Mouse (Mus musculus) hindbrain, embryonic 12.5 days (tissue): ENCODE measurements around the gene Zfp646. TPM values are rescaled to one million over a fixed set of nuclear protein-coding genes. Genes with fewer than 3 reads are reported as not detected.

ENCODE experiments used
- ATAC-seq: fragments of 200-750 bp; cut with Nextera tagmentation; 2 replicates; pipeline ENCODE4 v1.8.0; 2017; ENCODE audit warnings: moderate TSS enrichment; ENCODE audit not compliant: low FRiP score
- H3K27ac ChIP-seq: fragments of 300-500 bp; sonication (generic); 2 replicates; pipeline ENCODE4 v1.5.1; 2016; ENCODE audit warnings: mild to moderate bottlenecking
- H3K27me3 ChIP-seq: fragments of 300-500 bp; sonication (generic); 2 replicates; pipeline ENCODE4 v1.6.1; 2016; ENCODE audit warnings: mild to moderate bottlenecking
- H3K36me3 ChIP-seq: fragments of 300-500 bp; sonication (generic); 2 replicates; pipeline ENCODE4 v1.6.1; 2016; ENCODE audit warnings: mild to moderate bottlenecking
- H3K4me1 ChIP-seq: fragments of 300-500 bp; sonication (generic); 2 replicates; pipeline ENCODE4 v1.6.1; 2016
- H3K4me2 ChIP-seq: fragments of 300-500 bp; sonication (generic); replicated peaks from 2 replicates; pipeline ENCODE4 v1.6.1; 2016; ENCODE audit warnings: mild to moderate bottlenecking
- H3K4me3 ChIP-seq: fragments of 300-500 bp; sonication (generic); 2 replicates; pipeline ENCODE4 v1.5.1; 2016; ENCODE audit warnings: mild to moderate bottlenecking
- H3K9ac ChIP-seq: fragments of 300-500 bp; sonication (generic); 2 replicates; pipeline ENCODE4 v1.6.1; 2016; ENCODE audit warnings: mild to moderate bottlenecking, moderate library complexity
- H3K9me3 ChIP-seq: fragments of 300-500 bp; sonication (generic); replicated peaks from 2 replicates; pipeline ENCODE4 v1.6.1; 2016; ENCODE audit warnings: mild to moderate bottlenecking
- WGBS: fragments of 180-500 bp; shearing (Covaris S2); methylation state at CpG from one replicate; pipeline ENCODE4 v1.1.7; 2016; 5-methylcytosine and 5-hydroxymethylcytosine counted together
- polyA plus RNA-seq: library from polyadenylated mRNA; unstranded; fragments of >200 nt; fragmentation: Nextera tagmentation; extraction: Ambion mirVana; gene quantifications from 2 replicates; pipeline ENCODE4 v1.2.1, GENCODE M21; 2016

Zfp646 gene
- polyA plus RNA-seq, 1 experiment from 2014 or later = 20.9 TPM

DNA sequence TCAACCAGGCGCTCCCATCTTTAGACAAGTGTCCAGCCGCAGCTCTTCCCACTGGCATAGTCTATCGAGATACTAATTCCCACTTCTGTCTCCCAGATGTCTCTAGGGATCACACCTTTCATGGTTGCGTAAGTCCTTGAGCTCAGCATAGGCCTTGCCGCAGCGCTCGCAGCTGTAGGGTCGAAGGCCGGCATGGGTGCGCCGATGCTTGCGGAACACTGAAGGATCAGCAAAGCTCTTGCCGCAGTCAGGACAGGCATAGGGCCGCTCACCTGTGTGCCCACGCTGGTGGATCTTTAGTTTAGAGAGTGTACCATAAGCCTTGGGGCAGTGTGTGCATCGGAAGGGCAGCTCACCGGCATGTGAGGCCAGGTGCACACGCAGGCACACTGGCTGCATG is 8.4 kb upstream of the Zfp646 start:
- Histone ChIP-seq H3K9me3 (no peaks in the 10 kb centered on the region), H3K36me3 (peaks cover 59% of the 10 kb centered on the region), H3K4me1 (no peaks in the 10 kb centered on the region), H3K27ac (no peak overlapping the region), H3K27me3 (no peaks in the 10 kb centered on the region), H3K4me2 (no peak overlapping the region), H3K4me3 (no peak overlapping the region), H3K9ac (no peak overlapping the region)
- WGBS = 96% methylated on average over 18 of the region's 18 CpGs
- no peak for ATAC-seq

- ATAC-seq = no peak
Measured at GRCm38 (mm10) chr7:127869149-127869810, 6.7 kb upstream of the Zfp646 start.

GRCm38 (mm10) chr7:127870136-127870821 is 5.7 kb upstream of the Zfp646 start:
- H3K36me3 ChIP-seq = peaks cover 47% of the 10 kb centered on the region
- ATAC-seq = no peak
- H3K4me1 ChIP-seq = peaks cover 18% of the 10 kb centered on the region
- WGBS = 81% methylated on average over 5 of the region's 5 CpGs
- no peaks in the 10 kb centered on the region for H3K9me3 ChIP-seq
- no peak overlapping the region for H3K4me3 ChIP-seq
- no peak overlapping the region for H3K9ac ChIP-seq
- H3K4me2 ChIP-seq = no peak overlapping the region
- H3K27me3 ChIP-seq = no peaks in the 10 kb centered on the region
- H3K27ac ChIP-seq = no peak overlapping the region

More at GRCm38 (mm10) chr7:127869149-127869810, 6.7 kb upstream of the Zfp646 start:
- Histone ChIP-seq H3K4me2 (no peak overlapping the region), H3K27me3 (no peaks in the 10 kb centered on the region), H3K27ac (0 out of 2 replicates have a peak overlapping the region, but pooled peaks have one; percentile 12), H3K36me3 (peaks cover 57% of the 10 kb centered on the region), H3K9me3 (no peaks in the 10 kb centered on the region), H3K4me1 (peaks cover 14% of the 10 kb centered on the region), H3K4me3 (no peak overlapping the region), H3K9ac (no peak overlapping the region)
- 87% methylated on average over 3 of the region's 3 CpGs for WGBS

- ATAC-seq = peak; percentile 51
- Histone ChIP-seq H3K36me3 (peaks cover 36% of the 10 kb centered on the region), H3K4me3 (peak overlapping the region; percentile 81), H3K4me1 (peaks cover 31% of the 10 kb centered on the region), H3K27ac (peak overlapping the region; percentile 96), H3K27me3 (no peaks in the 10 kb centered on the region), H3K4me2 (peak overlapping the region; percentile 86), H3K9ac (peak overlapping the region; percentile 96), H3K9me3 (no peaks in the 10 kb centered on the region)
- 5% methylated on average over 20 of the region's 20 CpGs for WGBS
Measured at GRCm38 (mm10) chr7:127874812-127875626, 1.0 kb upstream of the Zfp646 start.

DNA sequence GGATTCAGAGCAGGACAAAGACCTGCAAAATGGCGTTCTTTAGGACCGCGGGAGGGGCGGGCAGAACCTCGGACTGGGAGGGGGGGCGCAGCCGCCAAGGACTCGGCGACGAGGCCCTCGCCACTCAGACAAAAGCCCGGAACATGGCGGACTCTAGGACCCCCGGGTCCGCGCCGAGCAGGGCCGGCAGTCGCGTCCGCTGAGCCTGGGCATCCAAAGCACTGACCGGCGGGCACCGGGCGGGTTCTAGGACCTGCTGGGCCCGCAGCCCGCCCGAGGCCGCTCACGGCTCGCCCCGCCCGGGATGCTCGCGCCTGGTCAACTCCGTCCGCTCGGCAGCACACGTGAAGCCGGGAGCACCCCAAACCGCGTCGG is 407 bp upstream of the Zfp646 start:
- Histone ChIP-seq H3K36me3 (peaks cover 39% of the 10 kb centered on the region), H3K9ac (peak overlapping the region; percentile 96)
- WGBS = under 1% methylated on average over 39 of the region's 43 CpGs

DNA sequence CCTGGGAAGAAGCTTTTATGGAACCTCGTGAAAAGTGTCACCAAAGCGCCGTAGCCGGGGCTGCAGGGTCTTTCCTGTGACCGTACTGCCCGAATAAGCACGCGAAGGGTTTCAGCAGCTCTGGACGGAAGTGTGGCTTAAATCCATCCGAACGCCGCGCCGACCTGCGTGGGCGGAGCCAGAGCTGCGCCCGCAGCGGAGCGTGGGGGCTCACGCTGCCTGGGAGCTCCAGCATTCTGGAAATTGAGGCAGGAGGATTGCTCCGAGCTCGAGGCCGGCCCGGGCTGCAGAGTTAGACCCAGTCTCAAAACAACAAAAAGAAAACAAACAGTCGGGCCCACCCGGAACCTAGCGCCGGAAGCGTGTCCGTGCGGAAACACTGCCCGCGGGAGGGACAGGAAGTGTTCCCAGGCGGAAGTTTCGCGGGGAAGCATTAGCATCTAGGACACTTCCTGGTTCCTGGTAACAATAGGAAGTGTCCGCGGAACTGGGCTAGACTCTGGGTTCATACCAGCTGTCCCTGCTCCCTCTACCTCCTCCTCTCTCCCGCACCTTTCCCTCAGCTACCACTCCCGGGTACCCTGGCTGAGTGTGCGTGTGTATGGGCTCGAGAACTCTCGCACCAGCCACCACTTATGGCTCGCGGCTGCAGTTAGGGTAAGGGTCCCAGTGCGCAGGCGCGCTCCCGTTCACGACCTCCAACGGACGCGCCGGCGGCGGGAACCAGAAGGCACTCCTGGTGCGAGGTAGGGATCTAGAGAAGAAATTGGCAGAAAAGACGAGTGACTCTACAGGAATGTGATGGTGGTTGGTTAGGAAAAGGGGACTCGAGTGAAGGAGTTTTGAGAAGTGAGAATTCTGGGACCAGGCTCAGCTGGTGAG is 687 bp downstream of the Zfp646 start, which contains the start of gene Zfp668:
Gene Zfp668 (minus strand): TSS at position 362 of the 882 bp plus-strand sequence.
- no peaks in the 10 kb centered on the region for H3K9me3 ChIP-seq
- under 1% methylated on average over 60 of the region's 60 CpGs for WGBS
- peaks cover 46% of the 10 kb centered on the region for H3K36me3 ChIP-seq
- H3K4me1 ChIP-seq = peaks cover 31% of the 10 kb centered on the region
- H3K9ac ChIP-seq = peak within 1 kb of the TSS; percentile 96
- H3K27me3 ChIP-seq = no peaks in the 10 kb centered on the region
- peak within 1 kb of the TSS; percentile 96 for H3K27ac ChIP-seq
- ATAC-seq = peak; percentile 61
- peak within 1 kb of the TSS; percentile 81 for H3K4me3 ChIP-seq
- H3K4me2 ChIP-seq = peak within 1 kb of the TSS; percentile 86

More for the DNA sequence above, 407 bp upstream of the Zfp646 start:
- H3K4me2 ChIP-seq = peak overlapping the region; percentile 86
- H3K27me3 ChIP-seq = no peaks in the 10 kb centered on the region
- peaks cover 31% of the 10 kb centered on the region for H3K4me1 ChIP-seq
- peak; percentile 96 for ATAC-seq
- H3K27ac ChIP-seq = peak overlapping the region; percentile 96
- peak overlapping the region; percentile 81 for H3K4me3 ChIP-seq
- no peaks in the 10 kb centered on the region for H3K9me3 ChIP-seq

DNA sequence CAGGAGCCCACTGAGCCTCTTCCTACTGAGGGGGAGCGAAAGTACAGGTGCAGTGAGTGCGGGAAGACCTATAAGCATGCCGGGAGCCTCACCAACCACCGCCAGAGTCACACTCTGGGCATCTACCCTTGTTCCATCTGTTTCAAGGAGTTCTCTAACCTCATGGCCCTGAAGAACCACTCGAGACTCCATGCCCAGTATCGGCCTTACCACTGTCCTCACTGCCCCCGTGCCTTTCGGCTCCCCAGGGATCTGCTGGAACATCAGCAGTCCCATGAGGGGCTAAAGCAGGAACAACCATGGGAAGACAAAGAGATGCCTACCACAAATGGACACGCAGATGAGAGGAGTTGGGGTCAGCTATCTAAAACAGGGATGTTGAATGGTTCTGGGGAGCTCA is 3.3 kb downstream of the Zfp646 start:
- Histone ChIP-seq H3K36me3 (peaks cover 65% of the 10 kb centered on the region), H3K4me3 (no peak overlapping the region), H3K4me1 (peaks cover 26% of the 10 kb centered on the region), H3K9me3 (no peaks in the 10 kb centered on the region), H3K9ac (no peak overlapping the region), H3K27me3 (no peaks in the 10 kb centered on the region), H3K27ac (no peak overlapping the region), H3K4me2 (no peak overlapping the region)
- WGBS = 96% methylated on average over 9 of the region's 9 CpGs
- no peak for ATAC-seq

DNA sequence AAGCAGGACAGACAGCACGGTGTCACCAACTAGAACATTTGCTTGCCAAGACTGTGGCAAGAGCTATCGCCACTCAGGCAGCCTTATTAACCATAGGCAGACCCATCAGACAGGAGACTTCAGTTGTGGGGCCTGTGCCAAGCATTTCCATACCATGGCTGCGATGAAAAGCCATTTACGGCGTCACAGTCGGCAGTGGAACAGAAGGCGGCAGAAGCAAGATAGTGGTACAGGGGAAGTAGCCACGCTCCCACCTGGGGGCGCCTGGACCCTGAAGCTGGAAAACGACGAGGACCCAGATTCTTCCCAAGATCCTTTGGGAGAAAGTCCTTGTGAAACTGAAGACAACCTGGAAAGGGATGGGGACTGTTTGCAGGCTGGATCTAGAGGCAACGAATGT is 4.4 kb downstream of the Zfp646 start:
- H3K36me3 ChIP-seq = peaks cover 75% of the 10 kb centered on the region
- H3K9me3 ChIP-seq = no peaks in the 10 kb centered on the region
- no peak for ATAC-seq
- no peak overlapping the region for H3K4me2 ChIP-seq
- WGBS = 88% methylated on average over 12 of the region's 12 CpGs
- H3K4me3 ChIP-seq = no peak overlapping the region
- H3K27ac ChIP-seq = no peak overlapping the region
- H3K27me3 ChIP-seq = no peaks in the 10 kb centered on the region
- H3K9ac ChIP-seq = no peak overlapping the region
- peaks cover 29% of the 10 kb centered on the region for H3K4me1 ChIP-seq

DNA sequence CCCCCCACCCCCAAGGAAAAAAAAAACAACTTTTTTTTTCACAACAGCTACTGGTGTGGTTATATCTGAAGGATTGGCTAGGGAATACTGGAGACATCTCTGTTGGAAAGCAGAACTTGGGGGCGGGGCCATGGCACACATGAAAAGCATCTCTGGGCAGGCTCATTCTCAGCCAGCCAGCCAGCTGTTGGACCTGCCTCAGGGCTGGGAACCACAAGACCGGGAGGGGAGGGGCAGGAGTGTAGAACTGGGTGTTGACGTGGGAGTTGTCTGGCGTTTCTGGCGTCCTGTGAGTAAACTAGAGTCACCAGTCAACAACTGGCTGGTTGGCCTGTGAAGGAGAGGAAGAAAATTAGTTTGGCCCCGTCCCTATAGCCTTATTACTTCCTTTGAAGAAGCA is 9.9 kb downstream of the Zfp646 start:
- Histone ChIP-seq H3K27ac (no peak overlapping the region), H3K9ac (no peak overlapping the region), H3K4me2 (no peak overlapping the region), H3K27me3 (no peaks in the 10 kb centered on the region), H3K9me3 (no peaks in the 10 kb centered on the region), H3K36me3 (peaks cover 99% of the 10 kb centered on the region), H3K4me3 (no peak overlapping the region), H3K4me1 (peaks cover 18% of the 10 kb centered on the region)
- no peak for ATAC-seq
- WGBS = 78% methylated on average over 6 of the region's 6 CpGs

- H3K27ac ChIP-seq = no peak overlapping the region
- H3K36me3 ChIP-seq = peaks cover 95% of the 10 kb centered on the region
- peaks cover 18% of the 10 kb centered on the region for H3K4me1 ChIP-seq
- H3K9me3 ChIP-seq = no peaks in the 10 kb centered on the region
- no peaks in the 10 kb centered on the region for H3K27me3 ChIP-seq
- WGBS = 93% methylated on average over 6 of the region's 6 CpGs
- no peak overlapping the region for H3K4me3 ChIP-seq
- H3K4me2 ChIP-seq = no peak overlapping the region
- no peak overlapping the region for H3K9ac ChIP-seq
- ATAC-seq = no peak
Measured at GRCm38 (mm10) chr7:127886551-127886950, 10.5 kb downstream of the Zfp646 start.

- Histone ChIP-seq H3K4me1 (peaks cover 18% of the 10 kb centered on the region), H3K36me3 (peaks cover 89% of the 10 kb centered on the region)
Measured at GRCm38 (mm10) chr7:127887191-127887590, 11.2 kb downstream of the Zfp646 start.

More at GRCm38 (mm10) chr7:127887191-127887590, 11.2 kb downstream of the Zfp646 start:
- no peak overlapping the region for H3K9ac ChIP-seq
- 89% methylated on average over 8 of the region's 8 CpGs for WGBS
- no peak overlapping the region for H3K4me2 ChIP-seq
- H3K27me3 ChIP-seq = no peaks in the 10 kb centered on the region
- no peak overlapping the region for H3K27ac ChIP-seq
- no peak overlapping the region for H3K4me3 ChIP-seq
- H3K9me3 ChIP-seq = no peaks in the 10 kb centered on the region
- no peak for ATAC-seq
